ENCODE assay signal across 32 mouse cellular contexts in genomic region chr7:139855261-139855660, GRCm38 (mm10). TPM values are rescaled to one million over a fixed set of nuclear protein-coding genes. Genes with fewer than 3 reads are reported as not detected.
A peak's percentile ranks its signal among the peaks of the same experiment; 100 is the strongest.
DNase-seq lines count a peak whose midpoint lies in the region; ATAC-seq and TF ChIP-seq lines count a peak whose summit lies in the region.
"Had no signal": no experiment of that assay in that cellular context is flagged by ENCODE, and none has a peak within 500 bp of the region (broad histone marks: within the 10 kb centered on the region; RNA-seq: fewer than 3 reads in every experiment).

No protein-coding gene starts in this region.

- H3K9me3 ChIP-seq in forebrain, embryonic 14.5 days (replicated peaks; ENCODE audit: control insufficient read depth, low read length) = no peaks in the 10 kb centered on the region
- no peaks in the 10 kb centered on the region for H3K9me3 ChIP-seq in forebrain, embryonic 10.5 days
- H3K9me3 ChIP-seq in hindbrain, embryonic 16.5 days (ENCODE audit: control insufficient read depth, low read length) = no peaks in the 10 kb centered on the region
- H3K9me3 ChIP-seq in hindbrain, embryonic 12.5 days (replicated peaks) = no peaks in the 10 kb centered on the region
- no peaks in the 10 kb centered on the region for H3K9me3 ChIP-seq in midbrain, embryonic 15.5 days
- no peaks in the 10 kb centered on the region for H3K9me3 ChIP-seq in midbrain, embryonic 11.5 days (ENCODE audit: control insufficient read depth, low read length)
- H3K9me3 ChIP-seq: embryonic facial prominence, embryonic 12.5 days; forebrain, embryonic 15.5 days; heart, embryonic 10.5 days; heart, embryonic 13.5 days; hindbrain, embryonic 13.5 days had no signal

- H3K36me3 ChIP-seq in forebrain, embryonic 14.5 days (ENCODE audit: control insufficient read depth, insufficient read depth, low read length) = no peaks in the 10 kb centered on the region
- H3K36me3 ChIP-seq in forebrain, embryonic 10.5 days (replicated peaks) = no peaks in the 10 kb centered on the region
- H3K36me3 ChIP-seq in hindbrain, embryonic 16.5 days (ENCODE audit: control insufficient read depth, insufficient read depth, low read length) = 0 out of 2 replicates have a peak, but pooled peaks cover 3% of the 10 kb centered on the region
- peaks cover 7% of the 10 kb centered on the region; the same call in 1 of the 2 replicates for H3K36me3 ChIP-seq in hindbrain, embryonic 12.5 days
- H3K36me3 ChIP-seq in midbrain, embryonic 15.5 days (replicated peaks) = no peaks in the 10 kb centered on the region
- H3K36me3 ChIP-seq in midbrain, embryonic 11.5 days (ENCODE audit: control insufficient read depth, insufficient read depth, low read length) = no peaks in the 10 kb centered on the region
- H3K36me3 ChIP-seq: embryonic facial prominence, embryonic 12.5 days; forebrain, embryonic 15.5 days; G1E; heart, embryonic 10.5 days; heart, embryonic 13.5 days; hindbrain, embryonic 13.5 days had no signal

- WGBS in forebrain, embryonic 14.5 days = 82% methylated on average over 11 of the region's 11 CpGs
- 87% methylated on average over 11 of the region's 11 CpGs for WGBS in forebrain, embryonic 10.5 days
- WGBS in hindbrain, embryonic 16.5 days = 76% methylated on average over 11 of the region's 11 CpGs
- 80% methylated on average over 11 of the region's 11 CpGs for WGBS in hindbrain, embryonic 12.5 days
- 77% methylated on average over 11 of the region's 11 CpGs for WGBS in midbrain, embryonic 15.5 days
- 85% methylated on average over 11 of the region's 11 CpGs for WGBS in midbrain, embryonic 11.5 days

- ATAC-seq in forebrain, embryonic 14.5 days = no peak
- ATAC-seq in hindbrain, embryonic 16.5 days = no peak
- no peak for ATAC-seq in hindbrain, embryonic 12.5 days (ENCODE audit: low FRiP score)
- ATAC-seq in midbrain, embryonic 15.5 days (replicated peaks) = no peak
- ATAC-seq in midbrain, embryonic 11.5 days (ENCODE audit: low FRiP score) = no peak
- ATAC-seq: forebrain, embryonic 15.5 days; inflammation-experienced regulatory T-cells, adult 6 months; intestine, embryonic 16.5 days; Patski had no signal

- no peak overlapping the region for H3K9ac ChIP-seq in forebrain, embryonic 14.5 days (ENCODE audit: low read length)
- no peak overlapping the region for H3K9ac ChIP-seq in hindbrain, embryonic 16.5 days (ENCODE audit: low read depth, low read length)
- no peak overlapping the region for H3K9ac ChIP-seq in hindbrain, embryonic 12.5 days
- no peak overlapping the region for H3K9ac ChIP-seq in midbrain, embryonic 15.5 days
- H3K9ac ChIP-seq in midbrain, embryonic 11.5 days (ENCODE audit: low read length) = no peak overlapping the region
- H3K9ac ChIP-seq: embryonic facial prominence, embryonic 12.5 days; forebrain, embryonic 15.5 days; heart, embryonic 13.5 days; hindbrain, embryonic 13.5 days had no signal

- TF ChIP-seq POLR2A in brain, embryonic 14.5 days (IDR thresholded peaks at IDR 0.05; ENCODE audit: borderline replicate concordance, extremely low read depth, insufficient read depth, insufficient read length, poor library complexity, severe bottlenecking) = no peak

- peaks cover 11% of the 10 kb centered on the region for H3K4me1 ChIP-seq in forebrain, embryonic 14.5 days (ENCODE audit: control insufficient read depth, insufficient read depth, low read length)
- peaks cover 16% of the 10 kb centered on the region for H3K4me1 ChIP-seq in forebrain, embryonic 10.5 days
- peaks cover 12% of the 10 kb centered on the region for H3K4me1 ChIP-seq in hindbrain, embryonic 16.5 days (ENCODE audit: control insufficient read depth, insufficient read depth, low read depth, low read length)
- H3K4me1 ChIP-seq in hindbrain, embryonic 12.5 days = peaks cover 13% of the 10 kb centered on the region
- H3K4me1 ChIP-seq in midbrain, embryonic 15.5 days = peaks cover 20% of the 10 kb centered on the region
- H3K4me1 ChIP-seq in midbrain, embryonic 11.5 days (ENCODE audit: control insufficient read depth, insufficient read depth, low read length) = peaks cover 4% of the 10 kb centered on the region
- H3K4me1 ChIP-seq: embryonic facial prominence, embryonic 12.5 days; heart, embryonic 10.5 days; heart, embryonic 13.5 days had no signal

- peak; percentile 29 for DNase-seq in forebrain, embryonic 14.5 days (ENCODE audit: low spot score)
- DNase-seq in forebrain, embryonic 10.5 days (ENCODE audit: extremely low spot score, low spot score) = no peak
- DNase-seq in midbrain, embryonic 11.5 days (ENCODE audit: low spot score, missing footprints) = no peak
- peak; percentile 47 for DNase-seq in brain, embryonic 14.5 days (ENCODE audit: low read depth)
- no peak for DNase-seq in cerebellum, postnatal 10 days
- DNase-seq: adrenal gland, adult 2 months; adrenal gland, postnatal 14 days; B cell, adult 2 months; cerebellum, adult 11-12 months; cerebellum, adult 8-10 months; cerebellum, postnatal 14 days; gastrocnemius, postnatal 10 days; gastrocnemius, postnatal 36 days; heart, adult 2 months; heart, postnatal 14 days; heart, postnatal 4 days; kidney, adult 18-20 months had no signal

- H3K27me3 ChIP-seq in forebrain, embryonic 14.5 days (replicated peaks; ENCODE audit: control insufficient read depth, insufficient read depth, low read length) = no peaks in the 10 kb centered on the region
- no peaks in the 10 kb centered on the region for H3K27me3 ChIP-seq in forebrain, embryonic 10.5 days (ENCODE audit: poor library complexity, severe bottlenecking)
- H3K27me3 ChIP-seq in hindbrain, embryonic 16.5 days (replicated peaks; ENCODE audit: control insufficient read depth, insufficient read depth, low read length) = no peaks in the 10 kb centered on the region
- no peaks in the 10 kb centered on the region for H3K27me3 ChIP-seq in hindbrain, embryonic 12.5 days
- no peaks in the 10 kb centered on the region for H3K27me3 ChIP-seq in midbrain, embryonic 15.5 days (replicated peaks)
- H3K27me3 ChIP-seq in midbrain, embryonic 11.5 days (ENCODE audit: control insufficient read depth, insufficient read depth, low read length) = no peaks in the 10 kb centered on the region
- H3K27me3 ChIP-seq: CH12.LX; embryonic facial prominence, embryonic 12.5 days; forebrain, embryonic 15.5 days; heart, embryonic 13.5 days; hindbrain, embryonic 13.5 days; Patski had no signal

- no peak overlapping the region for H3K27ac ChIP-seq in forebrain, embryonic 14.5 days (ENCODE audit: low read depth, low read length)
- no peak overlapping the region for H3K27ac ChIP-seq in forebrain, embryonic 10.5 days
- 0 out of 2 replicates have a peak overlapping the region, but pooled peaks have one; percentile 2 for H3K27ac ChIP-seq in hindbrain, embryonic 16.5 days (ENCODE audit: low read depth, low read length)
- H3K27ac ChIP-seq in hindbrain, embryonic 12.5 days = no peak overlapping the region
- H3K27ac ChIP-seq in midbrain, embryonic 15.5 days = peak overlapping the region; percentile 60
- H3K27ac ChIP-seq in midbrain, embryonic 11.5 days (ENCODE audit: low read depth, low read length) = no peak overlapping the region
- H3K27ac ChIP-seq: embryonic facial prominence, embryonic 12.5 days; forebrain, embryonic 15.5 days; heart, adult 2 months; heart, embryonic 10.5 days; heart, embryonic 13.5 days; hindbrain, embryonic 13.5 days had no signal

- no peak overlapping the region for H3K4me3 ChIP-seq in forebrain, embryonic 14.5 days (ENCODE audit: low read depth, low read length)
- no peak overlapping the region for H3K4me3 ChIP-seq in forebrain, embryonic 10.5 days
- H3K4me3 ChIP-seq in hindbrain, embryonic 16.5 days (ENCODE audit: low read length) = no peak overlapping the region
- no peak overlapping the region for H3K4me3 ChIP-seq in hindbrain, embryonic 12.5 days
- no peak overlapping the region for H3K4me3 ChIP-seq in midbrain, embryonic 15.5 days
- no peak overlapping the region for H3K4me3 ChIP-seq in midbrain, embryonic 11.5 days (ENCODE audit: low read depth, low read length)
- H3K4me3 ChIP-seq: embryonic facial prominence, embryonic 12.5 days; erythroblast, embryonic 14.5 days; forebrain, embryonic 15.5 days; heart, adult 2 months; heart, embryonic 10.5 days; heart, embryonic 13.5 days; hindbrain, embryonic 13.5 days had no signal

- H3K4me2 ChIP-seq in forebrain, embryonic 14.5 days (ENCODE audit: low read length) = no peak overlapping the region
- H3K4me2 ChIP-seq in hindbrain, embryonic 16.5 days (ENCODE audit: low read length) = no peak overlapping the region
- H3K4me2 ChIP-seq in hindbrain, embryonic 12.5 days (replicated peaks) = no peak overlapping the region
- H3K4me2 ChIP-seq in midbrain, embryonic 15.5 days = no peak overlapping the region
- no peak overlapping the region for H3K4me2 ChIP-seq in midbrain, embryonic 11.5 days
- H3K4me2 ChIP-seq: embryonic facial prominence, embryonic 12.5 days; forebrain, embryonic 15.5 days; heart, embryonic 13.5 days; hindbrain, embryonic 13.5 days had no signal

- TF ChIP-seq CTCF in brain, embryonic 14.5 days (IDR thresholded peaks at IDR 0.05; ENCODE audit: borderline replicate concordance, extremely low read depth, insufficient read depth, insufficient read length) = no peak

RNA-seq across cellular contexts. Expression of gene Adgra1, which starts 21.3 kb away (rescaled TPM):
- polyA plus RNA-seq in forebrain, embryonic 14.5 days (2014; fragmentation: Nextera tagmentation; extraction: Ambion mirVana) = 7.4 and 8.1 TPM in 2 replicates
- polyA plus RNA-seq in forebrain, embryonic 10.5 days (2016; fragmentation: Nextera tagmentation; extraction: Ambion mirVana) = 1.1 and 1.8 TPM in 2 replicates
- 27.2 and 30.7 TPM in 2 replicates for polyA plus RNA-seq in hindbrain, embryonic 16.5 days (2015; fragmentation: Nextera tagmentation; extraction: Ambion mirVana)
- polyA plus RNA-seq in hindbrain, embryonic 12.5 days (2016; fragmentation: Nextera tagmentation; extraction: Ambion mirVana) = 18.7 and 21.4 TPM in 2 replicates
- polyA plus RNA-seq in midbrain, embryonic 15.5 days (2015; fragmentation: Nextera tagmentation; extraction: Ambion mirVana) = 28.4 and 35.2 TPM in 2 replicates
- polyA plus RNA-seq in midbrain, embryonic 11.5 days (2014; fragmentation: Nextera tagmentation; extraction: Ambion mirVana) = 11.3 and 15.5 TPM in 2 replicates
- polyA plus RNA-seq in brain, embryonic 14.5 days (2012; rRNA removed) = 6.7 and 13.4 TPM in 2 replicates
- polyA plus RNA-seq: erythroblast, embryonic 14.5 days; G1E; heart, embryonic 16.5 days; inflammation-experienced regulatory T-cells, adult 6 months had no signal

RNA-seq across cellular contexts. Expression of gene Kndc1, which starts 39.2 kb away (rescaled TPM):
- 7.0 and 8.7 TPM in 2 replicates for polyA plus RNA-seq in forebrain, embryonic 14.5 days (2014; fragmentation: Nextera tagmentation; extraction: Ambion mirVana)
- 0.26 and 0.33 TPM in 2 replicates for polyA plus RNA-seq in forebrain, embryonic 10.5 days (2016; fragmentation: Nextera tagmentation; extraction: Ambion mirVana)
- polyA plus RNA-seq in hindbrain, embryonic 16.5 days (2015; fragmentation: Nextera tagmentation; extraction: Ambion mirVana) = 16.5 and 19.0 TPM in 2 replicates
- 3.5 and 3.8 TPM in 2 replicates for polyA plus RNA-seq in hindbrain, embryonic 12.5 days (2016; fragmentation: Nextera tagmentation; extraction: Ambion mirVana)
- polyA plus RNA-seq in midbrain, embryonic 15.5 days (2015; fragmentation: Nextera tagmentation; extraction: Ambion mirVana) = 20.2 and 22.4 TPM in 2 replicates
- 0.55 and 0.79 TPM in 2 replicates for polyA plus RNA-seq in midbrain, embryonic 11.5 days (2014; fragmentation: Nextera tagmentation; extraction: Ambion mirVana)
- 17.0 and 33.3 TPM in 2 replicates for polyA plus RNA-seq in brain, embryonic 14.5 days (2012; rRNA removed)
- polyA plus RNA-seq: erythroblast, embryonic 14.5 days; G1E had no signal

Comparison
In these comparisons a context has a peak if more than half of its experiments do, and no peak if none do; other contexts are left out.
1. DNase-seq: peak in forebrain, embryonic 14.5 days (single experiment) and brain, embryonic 14.5 days (single experiment); none in forebrain, embryonic 10.5 days (single experiment), midbrain, embryonic 11.5 days (single experiment) and cerebellum, postnatal 10 days (0 of 2).
2. H3K27ac ChIP-seq: peak in hindbrain, embryonic 16.5 days (single experiment) and midbrain, embryonic 15.5 days (single experiment); none in forebrain, embryonic 14.5 days (single experiment), forebrain, embryonic 10.5 days (single experiment), hindbrain, embryonic 12.5 days (single experiment) and midbrain, embryonic 11.5 days (single experiment).